Mouse (Mus musculus) embryonic fibroblast, embryonic 13.5 days (primary cell): ENCODE results near the gene Tmed9.
A peak's percentile ranks its signal among the peaks of the same experiment; 100 is the strongest.

Source experiments
- CTCF ChIP-seq: IDR thresholded peaks from 2 replicates; pipeline ENCODE4 v1.5.1; 2011; ENCODE audit warnings: mild to moderate bottlenecking, control low read depth, low read length, moderate library complexity, borderline replicate concordance; ENCODE audit not compliant: insufficient read depth
- POLR2A ChIP-seq: IDR thresholded peaks from 2 replicates; pipeline ENCODE4 v1.6.1; 2011; ENCODE audit warnings: low read depth, mild to moderate bottlenecking, control low read depth, low read length, moderate library complexity

- TF ChIP-seq CTCF: peak; percentile 68
- peak; percentile 89 for TF ChIP-seq POLR2A
These were observed 61.2 kb downstream of the Tmed9 start, which contains the start of gene Ddx46 for GRCm38 (mm10) chr13:55634639-55635127.
